Mouse (Mus musculus): Measurements from ENCODE around the gene Zfp697.
"Not testable (repeated sequence)": the region's sequence is repeated elsewhere in the genome, so short reads cannot be mapped to it uniquely, and the experiment has no call there.

The Zfp697 gene

DNA sequence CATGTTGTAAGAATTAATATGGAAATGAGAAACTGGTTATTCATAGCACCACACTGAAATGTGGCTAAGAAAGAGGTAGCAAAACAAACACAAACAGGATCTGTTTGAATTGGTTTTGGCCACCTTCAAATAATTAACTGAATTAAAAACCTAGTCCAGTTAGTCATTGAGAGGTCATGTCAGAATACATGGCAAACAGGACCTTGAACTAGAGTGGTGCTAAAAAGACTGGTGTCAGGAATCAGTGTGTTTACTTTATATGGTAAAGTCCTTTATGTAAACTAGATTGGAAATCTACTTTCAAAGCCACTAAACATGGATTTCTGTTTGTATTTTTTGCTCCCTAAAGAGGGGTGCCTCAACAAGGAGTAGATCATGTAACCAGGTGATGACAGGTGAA, 142.7 kb downstream of the Zfp697 start:
- DNase-seq = not testable (repeated sequence)

DNA sequence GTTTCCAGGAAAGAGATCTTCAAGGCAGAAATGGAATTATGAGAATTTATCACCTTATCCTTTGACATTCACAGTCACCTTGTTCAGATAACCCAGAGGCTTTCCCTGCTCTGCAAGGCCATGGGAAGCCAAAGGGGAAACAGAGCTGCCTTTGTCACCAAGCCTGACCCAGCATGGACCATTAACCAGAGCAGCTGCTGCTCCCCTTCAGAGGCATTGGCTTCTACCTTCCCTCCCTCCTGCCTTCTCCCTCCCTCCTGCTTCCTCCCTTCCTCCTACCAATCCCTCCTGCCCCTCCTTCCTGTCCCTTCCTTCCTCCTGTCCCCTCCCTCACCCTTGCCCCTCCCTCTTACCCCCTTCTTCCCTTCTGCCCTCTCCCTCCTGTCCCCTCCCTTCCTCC, 165.4 kb downstream of the Zfp697 start:
- DNase-seq = not testable (repeated sequence)

DNA sequence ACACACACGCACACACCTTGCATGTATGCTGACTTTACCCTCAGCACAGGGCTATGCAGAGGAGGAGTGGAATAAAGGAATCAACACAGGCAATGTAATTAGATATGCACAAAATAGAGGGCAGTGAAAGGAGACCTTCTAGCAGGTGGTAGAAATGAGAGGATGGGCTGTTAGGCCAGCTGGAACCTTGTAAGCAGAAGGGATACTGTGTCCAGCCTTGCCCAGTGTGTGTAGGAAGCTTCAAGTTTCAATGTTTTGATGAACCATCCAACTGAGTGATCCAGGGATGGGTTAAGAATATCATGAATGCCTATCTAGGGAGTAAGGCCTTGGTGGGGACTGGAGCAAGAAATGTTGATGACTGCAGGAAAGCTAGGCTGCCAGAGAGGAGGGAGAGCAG, 166.2 kb downstream of the Zfp697 start:
- DNase-seq = not testable (repeated sequence)

DNA sequence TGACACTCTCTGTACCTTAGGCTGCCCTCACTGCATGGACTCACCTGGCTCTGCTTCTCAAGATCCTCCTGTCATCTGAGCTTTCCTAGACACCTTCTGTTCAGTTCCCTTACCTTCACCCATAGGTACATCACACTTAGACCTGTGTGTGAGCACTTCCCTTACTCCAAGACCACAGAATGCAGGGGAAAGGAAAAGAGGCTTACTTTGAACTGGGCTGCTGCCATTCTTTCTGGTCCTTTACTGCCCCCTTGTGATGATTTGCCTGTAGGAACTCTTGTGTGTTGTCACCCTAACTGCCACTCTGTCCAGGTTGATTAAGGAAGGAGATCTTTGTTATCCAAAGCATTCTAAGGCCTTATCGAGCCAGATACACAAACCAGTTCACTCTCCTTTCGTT, 168.0 kb downstream of the Zfp697 start:
- DNase-seq = not testable (repeated sequence)

DNA sequence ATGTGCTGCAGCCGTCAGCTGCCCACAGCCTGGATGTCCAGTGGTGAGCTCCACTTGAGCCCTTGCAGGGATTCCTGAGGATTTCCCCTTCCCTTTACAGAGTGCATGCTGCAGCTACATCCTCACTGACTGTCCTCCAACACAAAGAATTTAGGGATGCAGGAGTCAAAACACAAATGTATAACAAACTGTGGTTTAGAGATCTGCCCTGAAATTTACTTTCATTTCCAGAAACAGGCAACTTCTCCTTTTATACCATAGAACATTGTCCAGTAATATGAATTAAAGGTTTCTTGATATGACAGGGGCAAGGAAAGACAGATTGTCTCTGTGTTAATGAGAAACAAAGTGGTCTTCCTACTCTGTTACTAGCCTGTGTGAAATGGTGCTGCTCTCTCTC, 168.6 kb downstream of the Zfp697 start:
- DNase-seq = not testable (repeated sequence)

DNA sequence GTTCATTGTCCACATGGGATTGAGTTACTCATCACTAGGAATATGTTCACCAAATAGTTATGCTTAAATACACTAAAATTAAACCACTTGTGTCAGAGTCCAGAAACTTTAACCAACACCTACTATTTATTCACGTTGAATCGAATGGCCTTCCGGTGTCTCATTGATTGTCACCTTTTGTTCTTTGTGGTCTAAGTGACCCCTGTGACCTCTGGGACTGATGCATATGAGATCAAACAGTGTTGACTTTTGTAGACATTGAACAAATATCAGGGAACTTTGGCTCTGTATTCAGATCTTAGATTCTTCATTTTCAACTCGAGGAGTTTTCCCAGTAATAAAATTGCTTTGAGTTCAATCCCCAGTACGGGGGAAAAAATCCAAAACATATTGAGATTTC, 178.4 kb downstream of the Zfp697 start:
- not testable (repeated sequence) for DNase-seq

DNA sequence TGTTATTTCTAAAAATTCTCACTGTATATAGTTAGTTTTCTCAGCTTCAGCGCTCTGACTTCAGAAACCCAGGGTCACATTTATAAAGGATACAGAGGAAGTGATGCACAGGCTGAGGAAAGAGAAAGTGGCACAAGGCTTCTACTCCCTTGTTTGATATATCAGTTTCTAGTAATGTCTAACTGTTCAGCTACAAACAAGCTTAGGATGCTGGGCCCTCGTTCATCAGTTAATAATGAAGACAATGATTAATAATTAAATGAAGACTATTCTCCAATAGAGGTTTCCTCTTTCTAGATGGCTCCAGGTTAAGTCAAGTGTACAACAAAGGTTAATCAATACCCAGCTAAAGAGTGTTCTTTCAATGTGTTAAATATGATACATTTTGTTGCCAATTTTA, 181.6 kb downstream of the Zfp697 start:
- not testable (repeated sequence) for DNase-seq

DNA sequence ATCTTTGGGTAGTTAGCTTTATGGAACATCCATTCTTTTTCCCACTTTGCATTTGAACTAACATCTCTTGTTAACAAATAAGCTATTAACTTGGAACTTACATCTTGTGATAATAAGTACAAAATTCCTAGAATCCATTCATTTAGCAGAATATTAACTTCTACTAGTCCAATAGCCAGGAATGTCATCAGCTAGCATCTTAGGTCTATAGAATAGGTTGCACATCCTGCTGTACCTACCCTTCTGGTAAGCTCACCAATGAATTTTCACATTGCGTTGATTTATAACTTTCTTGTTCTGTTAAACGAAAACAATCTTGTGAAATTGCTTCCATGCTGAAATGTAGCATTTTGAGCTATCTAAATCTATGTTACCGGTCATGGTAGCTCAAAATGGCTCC, 182.6 kb downstream of the Zfp697 start:
- not testable (repeated sequence) for DNase-seq

DNA sequence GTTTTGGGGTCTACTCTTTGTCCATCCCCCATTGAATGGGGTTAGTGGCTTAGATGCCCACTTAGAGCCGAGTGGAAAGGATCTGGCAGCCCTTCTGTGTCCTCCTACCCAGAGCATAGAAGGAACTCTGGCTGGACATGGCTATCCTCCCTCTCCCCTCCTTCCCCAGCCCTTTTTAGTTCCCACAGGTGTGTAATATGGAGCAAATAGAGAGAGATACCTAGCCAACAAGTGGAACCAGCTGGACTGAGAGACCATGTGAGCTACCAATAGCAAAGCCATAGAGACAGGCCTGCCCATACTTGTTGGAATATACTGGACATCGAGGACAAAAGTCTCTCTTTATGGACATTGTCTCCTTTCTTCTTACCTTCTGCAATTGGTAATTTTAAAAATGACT, 185.5 kb downstream of the Zfp697 start:
- DNase-seq = not testable (repeated sequence)

DNA sequence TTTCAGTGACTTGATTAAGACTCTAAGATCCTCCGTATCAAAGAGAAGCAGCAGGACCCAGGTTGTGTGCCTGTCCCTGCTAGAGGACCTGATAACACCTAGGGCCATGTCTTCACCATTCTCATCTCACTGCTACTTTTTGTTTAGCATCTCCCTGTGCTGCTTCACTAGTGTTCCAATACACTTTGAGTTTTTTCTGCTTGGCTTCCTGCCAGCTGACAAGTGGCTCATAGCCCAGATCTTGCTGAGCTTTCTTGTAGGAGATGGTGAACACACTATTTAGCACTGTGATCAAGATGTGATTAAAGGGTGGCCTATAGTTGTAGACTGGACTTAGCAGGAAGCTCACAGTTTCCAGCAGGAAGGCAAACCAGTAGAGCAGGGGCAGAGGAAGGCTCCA, 198.8 kb downstream of the Zfp697 start:
- DNase-seq = not testable (repeated sequence)

DNA sequence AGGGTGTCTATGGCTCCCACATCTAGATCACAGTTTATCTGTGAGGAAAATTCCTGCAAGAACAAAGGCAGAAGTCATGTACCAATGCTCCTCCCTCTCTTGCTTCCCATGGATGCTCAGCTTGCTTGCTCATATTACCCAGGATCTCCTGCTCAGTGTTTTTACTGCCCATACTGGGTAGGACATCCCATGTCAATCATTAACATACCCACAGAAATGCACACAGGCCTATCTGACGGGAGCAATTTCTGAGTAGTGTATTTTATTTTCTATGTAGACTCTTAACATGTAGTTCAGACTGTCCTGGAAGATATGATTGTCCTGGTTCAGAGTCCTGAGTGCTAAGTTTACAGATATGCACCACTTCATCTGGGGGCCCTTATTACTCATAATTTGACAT, 199.9 kb downstream of the Zfp697 start:
- not testable (repeated sequence) for DNase-seq

DNA sequence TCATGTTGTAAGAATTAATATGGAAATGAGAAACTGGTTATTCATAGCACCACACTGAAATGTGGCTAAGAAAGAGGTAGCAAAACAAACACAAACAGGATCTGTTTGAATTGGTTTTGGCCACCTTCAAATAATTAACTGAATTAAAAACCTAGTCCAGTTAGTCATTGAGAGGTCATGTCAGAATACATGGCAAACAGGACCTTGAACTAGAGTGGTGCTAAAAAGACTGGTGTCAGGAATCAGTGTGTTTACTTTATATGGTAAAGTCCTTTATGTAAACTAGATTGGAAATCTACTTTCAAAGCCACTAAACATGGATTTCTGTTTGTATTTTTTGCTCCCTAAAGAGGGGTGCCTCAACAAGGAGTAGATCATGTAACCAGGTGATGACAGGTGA, 200.4 kb downstream of the Zfp697 start:
- not testable (repeated sequence) for DNase-seq

DNA sequence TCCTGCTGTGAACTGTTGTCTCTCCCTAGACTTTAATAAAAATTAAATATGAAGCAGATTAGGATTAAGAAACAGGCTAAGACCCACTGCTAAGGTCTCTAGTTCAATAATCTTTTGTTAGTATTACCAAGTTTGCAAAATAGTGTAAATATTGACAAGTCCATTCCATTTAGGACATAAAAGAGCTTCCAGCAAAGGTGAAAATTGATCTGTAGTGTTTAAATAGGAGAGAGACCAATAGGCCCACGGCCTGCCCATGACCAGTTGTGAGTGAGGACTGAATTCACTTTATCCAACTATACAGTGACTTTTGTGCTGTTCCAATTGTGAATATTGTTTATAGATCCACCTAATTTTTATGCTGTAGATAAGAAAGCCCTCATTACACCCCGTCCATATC, 205.5 kb downstream of the Zfp697 start:
- no peak for DNase-seq

DNA sequence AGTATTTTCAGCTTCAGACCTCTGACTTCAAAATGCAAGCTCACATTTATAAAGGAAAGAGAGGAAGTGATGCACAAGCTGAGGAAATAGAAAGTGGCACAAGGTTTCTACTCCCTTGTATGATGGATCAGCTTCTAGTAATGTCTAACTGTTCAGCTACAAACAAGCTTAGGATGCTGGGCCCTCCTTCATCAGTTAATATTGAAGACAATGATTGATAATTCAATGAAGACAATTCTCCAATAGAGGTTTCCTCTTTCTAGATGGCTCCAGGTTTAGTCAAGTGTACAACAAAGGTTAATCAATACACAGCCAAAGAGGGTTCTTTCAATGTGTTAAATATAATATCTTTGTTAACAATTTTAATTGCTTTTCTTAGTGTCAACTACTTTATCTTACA, 206.4 kb downstream of the Zfp697 start, which contains the start of gene Gm10681:
Gene Gm10681, minus strand, starts transcription at position 101 of the 400 bp plus-strand sequence.
- no peak for DNase-seq

DNA sequence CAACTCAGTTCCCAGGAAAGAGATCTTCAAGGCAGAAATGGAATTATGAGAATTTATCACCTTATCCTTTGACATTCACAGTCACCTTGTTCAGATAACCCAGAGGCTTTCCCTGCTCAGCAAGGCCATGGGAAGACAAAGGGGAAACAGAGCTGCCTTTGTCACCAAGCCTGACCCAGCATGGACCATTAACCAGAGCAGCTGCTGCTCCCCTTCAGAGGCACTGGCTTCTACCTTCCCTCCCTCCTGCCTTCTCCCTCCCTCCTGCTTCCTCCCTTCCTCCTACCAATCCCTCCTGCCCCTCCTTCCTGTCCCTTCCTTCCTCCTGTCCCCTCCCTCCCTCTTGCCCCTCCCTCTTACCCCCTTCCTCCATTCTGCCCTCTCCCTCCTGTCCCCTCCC, 231.3 kb downstream of the Zfp697 start:
- not testable (repeated sequence) for DNase-seq

DNA sequence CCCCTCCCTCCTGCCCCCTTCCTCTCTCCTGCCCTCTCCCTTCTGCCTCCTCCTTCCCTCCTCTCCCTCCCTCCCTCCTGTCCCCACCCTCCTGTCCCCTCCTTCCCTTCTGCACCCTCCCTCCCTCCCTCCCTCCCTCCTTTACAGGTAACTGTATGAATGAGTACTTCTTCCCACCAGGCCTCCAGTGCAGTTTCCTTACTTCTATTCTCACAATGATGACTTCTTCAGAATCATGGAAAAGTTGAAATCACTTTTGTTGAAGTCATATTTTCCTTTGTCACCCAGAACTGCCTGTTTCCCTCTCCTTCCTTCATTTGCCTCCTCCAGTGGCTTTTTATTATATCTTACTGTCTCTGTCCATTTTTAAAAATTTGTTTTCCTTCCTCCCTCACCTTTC, 231.7 kb downstream of the Zfp697 start:
- DNase-seq = no peak

DNA sequence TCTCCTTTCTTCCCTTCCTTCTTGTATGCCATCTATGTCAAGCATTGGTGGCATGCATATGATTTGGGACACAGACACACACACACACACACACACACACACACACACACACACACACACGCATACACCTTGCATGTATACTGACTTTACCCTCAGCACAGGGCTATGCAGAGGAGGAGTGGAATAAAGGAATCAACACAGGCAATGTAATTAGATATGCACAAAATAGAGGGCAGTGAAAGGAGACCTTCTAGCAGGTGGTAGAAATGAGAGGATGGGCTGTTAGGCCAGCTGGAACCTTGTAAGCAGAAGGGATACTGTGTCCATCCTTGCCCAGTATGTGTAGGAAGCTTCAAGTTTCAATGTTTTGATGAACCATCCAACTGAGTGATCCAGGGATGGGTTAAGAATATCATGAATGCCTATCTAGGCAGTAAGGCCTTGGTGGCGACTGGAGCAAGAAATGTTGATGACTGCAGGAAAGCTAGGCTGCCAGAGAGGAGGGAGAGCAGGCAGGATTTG, 232.2 kb downstream of the Zfp697 start:
- DNase-seq = not testable (repeated sequence)

DNA sequence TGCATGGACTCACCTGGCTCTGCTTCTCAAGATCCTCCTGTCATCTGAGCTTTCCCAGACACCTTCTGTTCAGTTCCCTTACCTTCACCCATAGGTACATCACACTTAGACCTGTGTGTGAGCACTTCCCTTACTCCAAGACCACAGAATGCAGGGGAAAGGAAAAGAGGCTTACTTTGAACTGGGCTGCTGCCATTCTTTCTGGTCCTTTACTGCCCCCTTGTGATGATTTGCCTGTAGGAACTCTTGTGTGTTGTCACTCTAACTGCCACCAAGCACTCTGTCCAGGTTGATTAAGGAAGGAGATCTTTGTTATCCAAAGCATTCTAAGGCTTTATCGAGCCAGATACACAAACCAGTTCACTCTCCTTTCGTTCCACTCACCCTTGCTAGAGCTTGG, 234.0 kb downstream of the Zfp697 start:
- DNase-seq = not testable (repeated sequence)

DNA sequence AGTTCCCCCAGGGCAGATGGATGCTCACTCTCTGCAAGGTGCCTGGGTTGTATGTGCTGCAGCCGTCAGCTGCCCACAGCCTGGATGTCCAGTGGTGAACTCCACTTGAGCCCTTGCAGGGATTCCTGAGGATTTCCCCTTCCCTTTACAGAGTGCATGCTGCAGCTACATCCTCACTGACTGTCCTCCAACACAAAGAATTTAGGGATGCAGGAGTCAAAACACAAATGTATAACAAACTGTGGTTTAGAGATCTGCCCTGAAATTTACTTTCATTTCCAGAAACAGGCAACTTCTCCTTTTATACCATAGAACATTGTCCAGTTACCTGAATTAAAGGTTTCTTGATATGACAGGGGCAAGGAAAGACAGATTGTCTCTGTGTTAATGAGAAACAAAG, 234.5 kb downstream of the Zfp697 start:
- DNase-seq = not testable (repeated sequence)

DNA sequence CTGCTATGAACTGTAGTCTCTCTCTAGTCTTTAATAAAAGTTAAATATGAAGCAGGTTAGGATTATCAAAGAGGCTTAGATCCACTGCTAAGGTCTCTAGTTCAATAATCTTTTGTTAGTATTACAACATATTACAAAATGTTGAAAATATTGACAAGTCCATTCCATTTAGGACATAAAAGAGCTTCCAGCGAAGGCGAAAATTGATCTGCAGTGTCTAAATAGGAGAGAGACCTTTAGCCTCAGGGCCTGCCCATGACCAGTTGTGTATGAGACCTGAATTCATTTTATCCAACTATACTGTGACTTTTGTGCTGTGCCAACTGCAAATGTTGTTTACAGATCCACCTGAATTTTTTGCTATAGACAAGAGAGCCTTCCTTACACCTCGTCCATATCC, 247.4 kb downstream of the Zfp697 start:
- no peak for DNase-seq

DNA sequence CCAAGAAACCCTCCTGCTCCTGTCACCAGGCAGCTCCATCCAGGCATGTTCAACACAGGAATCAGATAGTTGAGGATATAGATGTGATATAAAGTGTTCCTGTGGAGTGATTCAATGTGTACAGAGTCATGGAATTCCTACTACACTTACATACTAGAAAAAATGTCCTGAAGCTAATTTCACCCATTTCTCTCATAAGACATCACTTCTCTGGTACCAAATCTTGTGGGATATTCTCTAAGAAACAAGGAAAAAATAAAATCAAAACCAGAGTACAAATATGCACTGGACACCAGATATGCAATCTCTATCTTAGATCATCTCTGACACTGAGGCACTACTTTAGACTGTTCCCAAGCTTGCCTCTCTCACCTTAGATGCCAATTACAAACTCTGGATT, 247.9 kb downstream of the Zfp697 start, which contains the start of gene Hsd3b5:
Gene Hsd3b5, minus strand, starts transcription at position 101 of the 400 bp plus-strand sequence.
- no peak for DNase-seq

DNA sequence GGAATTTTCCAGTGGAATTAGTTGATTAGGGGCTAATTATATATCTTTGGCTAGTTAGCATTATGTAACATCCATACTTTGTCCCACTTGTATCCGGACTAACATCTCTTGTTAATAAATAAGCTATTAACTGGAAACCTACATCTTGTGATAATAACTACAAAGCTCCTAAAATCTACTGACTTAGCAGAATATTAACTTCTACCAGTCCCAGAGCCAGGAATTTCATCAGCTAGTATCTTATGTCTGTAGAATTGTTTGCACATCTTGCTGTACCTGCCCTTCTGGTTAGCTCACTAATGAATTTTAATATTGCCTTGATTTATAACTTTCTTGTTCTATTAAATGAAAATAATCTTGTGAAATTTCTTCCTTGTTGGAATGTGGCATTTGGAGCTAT, 252.9 kb downstream of the Zfp697 start:
- no peak for DNase-seq

DNA sequence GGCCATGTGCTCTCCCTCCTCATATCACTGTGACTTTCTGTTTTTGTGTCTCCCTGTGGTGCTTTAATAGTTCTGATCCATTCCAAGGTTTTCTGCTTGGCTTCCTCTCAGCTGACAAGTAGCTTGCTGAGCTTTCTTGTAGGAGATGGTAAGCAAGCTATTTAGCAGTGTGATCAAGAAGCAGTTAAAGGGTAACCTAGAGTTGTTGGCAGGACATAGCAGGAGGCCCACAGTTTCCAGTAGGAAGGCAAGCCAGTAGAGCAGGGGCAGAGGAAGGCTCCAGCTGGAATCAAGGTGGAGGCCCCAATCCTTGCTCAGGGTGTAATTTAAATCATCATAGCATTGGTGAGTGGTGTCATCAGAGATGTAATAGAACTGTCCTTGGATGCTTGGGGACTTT, 298.5 kb downstream of the Zfp697 start:
- DNase-seq = no peak

DNA sequence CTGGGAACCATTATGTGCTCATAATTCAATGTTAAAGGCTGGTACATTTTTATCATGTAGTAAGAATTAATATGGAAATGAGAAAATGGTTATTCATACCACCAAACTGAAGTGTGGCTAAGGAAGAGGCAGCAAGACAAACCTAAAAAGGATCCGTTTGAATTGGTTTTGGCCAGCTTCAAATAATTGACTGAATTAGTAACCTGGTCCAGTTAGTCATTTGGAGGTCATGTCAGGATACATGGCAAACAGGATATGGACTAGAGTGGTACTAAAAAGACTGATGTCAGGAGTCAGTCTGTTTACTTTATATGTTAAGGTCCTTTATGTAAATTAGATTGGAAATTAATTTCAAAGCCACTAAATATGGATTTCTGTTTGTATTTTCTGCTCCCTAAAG, 300.1 kb downstream of the Zfp697 start:
- DNase-seq = no peak

DNA sequence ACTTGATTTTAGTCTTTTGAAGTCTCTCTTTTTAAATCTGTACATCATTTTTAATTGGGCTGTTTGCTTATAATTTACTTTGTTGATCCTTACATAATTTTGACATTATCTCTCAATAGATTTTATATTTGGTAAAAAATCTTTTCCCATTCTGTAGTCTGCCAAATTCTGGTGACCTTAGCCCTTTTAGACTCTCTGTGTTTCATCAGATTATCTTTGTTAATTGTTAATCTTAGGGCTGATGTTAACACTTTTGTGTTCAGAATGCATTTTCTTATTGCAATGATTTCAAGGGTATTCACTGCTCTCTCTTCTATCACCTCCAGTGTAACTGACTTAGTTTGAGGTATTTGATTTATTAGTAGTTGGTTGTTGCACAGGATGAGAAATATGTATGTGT, 338.5 kb downstream of the Zfp697 start:
- DNase-seq = no peak
